Mouse (Mus musculus) liver, adult 2 months (tissue): ENCODE data around the gene Gng7. TPM values are rescaled to one million over a fixed set of nuclear protein-coding genes. Genes with fewer than 3 reads are reported as not detected.

Experiments
- DNase-seq: peaks from one replicate; pipeline ENCODE4 v3.0.0-alpha.2; 2011; ENCODE audit warnings: low read depth, low spot score; ENCODE audit errors: extremely low read depth
- H3K27ac ChIP-seq: fragments of 200-500 bp; replicated peaks from 2 replicates; pipeline ENCODE4 v1.5.1; 2012; ENCODE audit warnings: low read depth, mild to moderate bottlenecking, control low read depth, inconsistent platforms, low read length; ENCODE audit not compliant: insufficient read depth
- H3K27me3 ChIP-seq: fragments of 200-500 bp; 2 replicates; pipeline ENCODE4 v1.6.1; 2012; ENCODE audit warnings: mild to moderate bottlenecking, moderate library complexity, low read length, inconsistent platforms; ENCODE audit not compliant: control insufficient read depth, insufficient read depth
- H3K36me3 ChIP-seq: fragments of 200-500 bp; 2 replicates; pipeline ENCODE4 v1.6.1; 2012; ENCODE audit warnings: low read length, inconsistent platforms; ENCODE audit not compliant: control insufficient read depth, insufficient read depth
- H3K4me1 ChIP-seq: fragments of 200-500 bp; 2 replicates; pipeline ENCODE4 v1.6.1; 2011; ENCODE audit warnings: low read length; ENCODE audit not compliant: control insufficient read depth, insufficient read depth
- H3K4me3 ChIP-seq: fragments of 200-500 bp; 2 replicates; pipeline ENCODE4 v1.5.1; 2011; ENCODE audit warnings: low read depth, mild to moderate bottlenecking, control low read depth, low read length, moderate library complexity; ENCODE audit not compliant: insufficient read depth
- H3K79me2 ChIP-seq: fragments of 200-500 bp; 2 replicates; pipeline ENCODE4 v1.6.1; 2012; ENCODE audit warnings: inconsistent platforms, mild to moderate bottlenecking, low read length, moderate library complexity; ENCODE audit not compliant: control insufficient read depth, insufficient read depth
- H3K9ac ChIP-seq: fragments of 200-500 bp; 2 replicates; pipeline ENCODE4 v1.6.1; 2012; ENCODE audit warnings: low read depth, mild to moderate bottlenecking, control low read depth, inconsistent platforms, low read length
- CTCF ChIP-seq: fragments of 200-500 bp; IDR thresholded peaks from 2 replicates; pipeline ENCODE4 v1.5.1; 2011; ENCODE audit warnings: low read depth, low read length, control low read depth
- POLR2A ChIP-seq: fragments of 200-500 bp; IDR thresholded peaks from 2 replicates; pipeline ENCODE4 v1.6.1; 2011; ENCODE audit warnings: low read length, control low read depth; ENCODE audit not compliant: insufficient read depth; ENCODE audit errors: extremely low read depth
- WGBS: fragments of 180-500 bp; shearing (Covaris S2); methylation state at CpG from one replicate; pipeline ENCODE4 v1.1.7; 2018; 5-methylcytosine and 5-hydroxymethylcytosine counted together
- polyA plus RNA-seq: library from polyadenylated mRNA; depleted of rRNA; stranded (reverse); fragments of >200 nt; gene quantifications from 2 replicates; pipeline ENCODE4 v1.2.3, GENCODE M21; 2012
- total RNA-seq: library from RNA; depleted of rRNA; stranded (reverse); fragments of >200 nt; gene quantifications from 2 replicates; pipeline ENCODE4 v1.2.3, GENCODE M21; 2014

Gene Gng7
- total and polyA plus RNA-seq, 2 experiments, result 0.09 to 0.65 TPM

GRCm38 (mm10) chr10:81021547-81022110 lies 6.9 kb upstream of the Gng7 start:
- Histone ChIP-seq H3K36me3 (no peaks in the 10 kb centered on the region), H3K9ac (no peak overlapping the region), H3K79me2 (no peaks in the 10 kb centered on the region), H3K4me1 (no peaks in the 10 kb centered on the region), H3K4me3 (no peak overlapping the region), H3K27ac (no peak overlapping the region), H3K27me3 (peaks cover 21% of the 10 kb centered on the region)
- DNase-seq, result no peak
- TF ChIP-seq POLR2A (no peak), CTCF (no peak)
- 15% methylated on average over 26 of the region's 26 CpGs for WGBS

- no peak for DNase-seq
- Histone ChIP-seq H3K36me3 (no peaks in the 10 kb centered on the region), H3K27ac (no peak overlapping the region), H3K27me3 (peaks cover 18% of the 10 kb centered on the region), H3K9ac (no peak overlapping the region), H3K79me2 (no peaks in the 10 kb centered on the region), H3K4me1 (no peaks in the 10 kb centered on the region), H3K4me3 (no peak overlapping the region)
- TF ChIP-seq CTCF (no peak), POLR2A (no peak)
- WGBS, result 72% methylated on average over 2 of the region's 2 CpGs
Measured at GRCm38 (mm10) chr10:81020207-81020606, 5.5 kb upstream of the Gng7 start.

GRCm38 (mm10) chr10:81019687-81020086 lies 4.9 kb upstream of the Gng7 start:
- WGBS, result 74% methylated on average over 6 of the region's 6 CpGs
- no peak for DNase-seq
- H3K9ac ChIP-seq, result no peak overlapping the region
- no peak for TF ChIP-seq POLR2A
- no peak for TF ChIP-seq CTCF
- no peak overlapping the region for H3K27ac ChIP-seq
- H3K4me1 ChIP-seq, result no peaks in the 10 kb centered on the region
- no peaks in the 10 kb centered on the region for H3K79me2 ChIP-seq
- H3K27me3 ChIP-seq, result peaks cover 13% of the 10 kb centered on the region
- no peak overlapping the region for H3K4me3 ChIP-seq
- H3K36me3 ChIP-seq, result no peaks in the 10 kb centered on the region

- Histone ChIP-seq H3K9ac (no peak overlapping the region), H3K4me1 (0 out of 2 replicates have a peak, but pooled peaks cover 3% of the 10 kb centered on the region), H3K79me2 (no peaks in the 10 kb centered on the region), H3K4me3 (no peak overlapping the region), H3K36me3 (no peaks in the 10 kb centered on the region), H3K27ac (no peak overlapping the region), H3K27me3 (peaks cover 8% of the 10 kb centered on the region; the same call in 1 of the 2 replicates)
- TF ChIP-seq CTCF (no peak), POLR2A (no peak)
- DNase-seq, result no peak
- 35% methylated on average over 10 of the region's 10 CpGs for WGBS
Measured at GRCm38 (mm10) chr10:81018326-81018725, 3.6 kb upstream of the Gng7 start.

GRCm38 (mm10) chr10:81016645-81017044 lies 1.9 kb upstream of the Gng7 start:
- WGBS, result 10% methylated on average over 7 of the region's 7 CpGs
- Histone ChIP-seq H3K79me2 (no peaks in the 10 kb centered on the region), H3K36me3 (no peaks in the 10 kb centered on the region), H3K4me1 (0 out of 2 replicates have a peak, but pooled peaks cover 3% of the 10 kb centered on the region), H3K27me3 (no peaks in the 10 kb centered on the region), H3K9ac (no peak overlapping the region), H3K27ac (no peak overlapping the region), H3K4me3 (no peak overlapping the region)
- peak; percentile 15 for DNase-seq
- TF ChIP-seq POLR2A (no peak), CTCF (peak; percentile 86)

GRCm38 (mm10) chr10:81015666-81016065 lies 921 bp upstream of the Gng7 start:
- H3K36me3 ChIP-seq, result no peaks in the 10 kb centered on the region
- no peaks in the 10 kb centered on the region for H3K27me3 ChIP-seq
- no peak for TF ChIP-seq POLR2A
- TF ChIP-seq CTCF, result no peak
- no peak overlapping the region for H3K4me3 ChIP-seq
- no peaks in the 10 kb centered on the region for H3K79me2 ChIP-seq
- H3K4me1 ChIP-seq, result 0 out of 2 replicates have a peak, but pooled peaks cover 3% of the 10 kb centered on the region
- H3K27ac ChIP-seq, result no peak overlapping the region
- no peak overlapping the region for H3K9ac ChIP-seq
- WGBS, result 88% methylated on average over 2 of the region's 2 CpGs
- DNase-seq, result no peak
